Mouse (Mus musculus) kidney, postnatal 36 days (tissue): ENCODE measurements at regions not wholly inside any gene's neighbourhood (a gene's known extent, or its start where the extent isn't known, plus 50 kb on each side); places are given as distances from the start of the nearest gene placed in this dataset.
"Not testable (repeated sequence)": the region's sequence is repeated elsewhere in the genome, so short reads cannot be mapped to it uniquely, and the experiment has no call there.

ENCODE experiments used
- DNase-seq, 2 experiments: peaks; one replicate each; pipeline ENCODE4 v3.0.0; 2021 to 2022; ENCODE audit warnings: mixed read lengths in 2 of 2

DNA sequence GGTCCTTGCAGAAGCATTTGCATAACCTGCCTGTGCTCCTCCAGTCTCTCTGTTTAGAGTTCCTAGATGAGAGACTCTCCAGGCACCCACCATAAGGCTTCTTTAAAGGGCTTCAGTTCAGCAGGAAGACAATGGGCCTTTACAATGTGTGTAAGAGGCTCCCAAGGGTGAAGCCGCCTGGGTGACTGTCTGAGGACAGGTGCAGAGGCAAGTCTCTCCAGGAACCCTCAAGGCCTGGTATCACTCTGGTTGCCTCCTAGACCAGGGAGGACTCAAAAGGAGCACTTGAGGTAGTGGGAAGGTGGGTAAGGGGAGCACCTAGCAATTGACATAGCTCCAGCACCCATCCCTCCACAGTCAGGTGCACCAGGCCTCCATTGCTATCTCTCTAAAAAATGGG lies 55.8 kb upstream of the Irx2 start:
- DNase-seq: peak in 1 of 2 experiments; percentile 7

DNA sequence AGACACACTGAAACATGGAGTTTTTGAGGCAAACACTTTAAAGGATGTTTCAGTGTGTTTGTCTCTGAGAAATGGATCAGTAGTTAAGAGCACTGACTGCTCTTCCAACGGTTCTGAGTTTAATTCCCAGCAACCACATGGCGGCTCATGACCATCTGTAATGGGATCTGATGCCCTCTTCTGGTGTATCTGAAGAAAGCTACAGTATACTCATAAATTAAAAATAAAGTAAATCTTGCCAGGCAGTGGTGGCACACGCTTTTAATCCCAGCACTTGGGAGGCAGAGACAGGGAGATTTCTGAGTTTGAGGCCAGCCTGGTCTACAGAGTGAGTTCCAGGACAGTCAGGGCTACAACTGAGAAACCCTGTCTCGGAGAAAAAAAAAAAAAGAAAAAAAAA lies 54.5 kb upstream of the Irx2 start:
- DNase-seq: not testable (repeated sequence)

GRCm38 (mm10) chr13:72576485-72576884 lies 52.1 kb upstream of the Irx2 start:
- no peak for DNase-seq

DNA sequence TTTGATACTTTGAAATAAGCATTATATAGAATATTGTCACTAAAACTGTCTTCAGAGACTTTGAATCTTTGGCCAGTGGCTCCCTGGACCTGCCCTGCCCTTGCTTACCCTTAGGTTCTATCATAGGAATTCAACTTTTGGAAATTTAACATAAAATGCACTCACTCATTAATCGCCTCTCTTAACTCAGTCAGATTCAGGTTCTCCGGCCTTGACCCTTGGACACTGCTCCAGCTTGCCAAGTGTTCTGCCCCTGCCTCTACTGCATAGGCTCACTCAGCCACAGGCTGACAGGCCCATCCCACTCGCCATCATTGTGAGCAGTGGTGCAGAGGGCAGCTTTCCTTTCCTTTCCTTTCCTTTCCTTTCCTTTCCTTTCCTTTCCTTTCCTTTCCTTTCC lies 50.2 kb upstream of the Irx2 start:
- peak; percentile 37 to 61 for DNase-seq
